Mouse (Mus musculus): ENCODE data around the gene Il11ra1.
"Not testable (repeated sequence)": the region's sequence is repeated elsewhere in the genome, so short reads cannot be mapped to it uniquely, and the experiment has no call there.

DNA sequence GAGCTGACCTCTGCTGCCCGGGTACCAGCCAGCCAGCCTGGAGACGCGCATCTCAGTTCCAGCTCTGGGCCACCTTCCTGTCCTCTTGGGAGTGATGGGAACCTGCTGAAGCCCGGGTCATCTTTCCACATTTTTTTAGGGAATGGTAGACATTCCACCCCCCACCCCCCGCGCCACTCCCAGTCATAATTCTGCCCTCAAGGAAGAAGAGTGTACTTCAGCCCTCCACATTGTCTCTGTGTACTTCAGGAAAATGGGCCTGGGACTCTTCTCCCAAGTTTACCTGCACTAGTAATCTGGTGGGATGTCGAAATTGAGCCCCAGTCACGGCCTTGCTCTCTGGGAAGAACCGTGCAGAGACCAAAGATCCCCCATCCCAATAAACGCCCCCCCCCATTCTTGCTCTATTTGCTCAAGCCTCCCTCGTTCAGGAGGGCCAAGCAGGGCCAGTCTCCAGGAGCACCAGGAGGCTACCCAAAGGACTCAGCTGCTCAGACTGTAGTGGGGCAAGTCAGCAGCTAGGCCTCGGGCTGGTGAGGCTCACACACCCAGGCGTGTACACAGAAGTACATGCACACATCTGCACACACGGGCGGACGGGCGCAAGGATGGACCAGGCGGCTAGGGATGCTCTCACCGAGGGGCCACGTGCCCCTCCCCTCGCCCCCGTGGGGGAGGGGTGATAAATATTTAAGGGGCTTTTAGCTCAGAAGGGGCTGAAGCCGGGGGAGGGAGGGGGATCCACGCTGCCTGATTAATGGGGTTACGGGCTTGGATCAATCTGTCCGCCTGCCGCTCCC is 15.5 kb upstream of the Il11ra1 start:
- TF ChIP-seq CTCF (IDR thresholded peaks at IDR 0.05; ENCODE audit: low read depth); EP300 (optimal IDR thresholded peaks at IDR 0.05): not testable (repeated sequence)
